Mouse (Mus musculus) liver, adult 2 months (tissue): Measurements from ENCODE around the gene Dnmbp. TPM values are rescaled to one million over a fixed set of nuclear protein-coding genes. Genes with fewer than 3 reads are reported as not detected.
"Not testable (repeated sequence)": the region's sequence is repeated elsewhere in the genome, so short reads cannot be mapped to it uniquely, and the experiment has no call there.

ENCODE experiments used
- DNase-seq: peaks from one replicate; pipeline ENCODE4 v3.0.0-alpha.2; 2011; ENCODE audit warnings: low read depth, low spot score; ENCODE audit errors: extremely low read depth
- H3K27ac ChIP-seq: fragments of 200-500 bp; replicated peaks from 2 replicates; pipeline ENCODE4 v1.5.1; 2012; ENCODE audit warnings: low read depth, mild to moderate bottlenecking, control low read depth, inconsistent platforms, low read length; ENCODE audit not compliant: insufficient read depth
- H3K27me3 ChIP-seq: fragments of 200-500 bp; 2 replicates; pipeline ENCODE4 v1.6.1; 2012; ENCODE audit warnings: mild to moderate bottlenecking, moderate library complexity, low read length, inconsistent platforms; ENCODE audit not compliant: control insufficient read depth, insufficient read depth
- H3K36me3 ChIP-seq: fragments of 200-500 bp; 2 replicates; pipeline ENCODE4 v1.6.1; 2012; ENCODE audit warnings: low read length, inconsistent platforms; ENCODE audit not compliant: control insufficient read depth, insufficient read depth
- H3K4me1 ChIP-seq: fragments of 200-500 bp; 2 replicates; pipeline ENCODE4 v1.6.1; 2011; ENCODE audit warnings: low read length; ENCODE audit not compliant: control insufficient read depth, insufficient read depth
- H3K4me3 ChIP-seq: fragments of 200-500 bp; 2 replicates; pipeline ENCODE4 v1.5.1; 2011; ENCODE audit warnings: low read depth, mild to moderate bottlenecking, control low read depth, low read length, moderate library complexity; ENCODE audit not compliant: insufficient read depth
- H3K79me2 ChIP-seq: fragments of 200-500 bp; 2 replicates; pipeline ENCODE4 v1.6.1; 2012; ENCODE audit warnings: inconsistent platforms, mild to moderate bottlenecking, low read length, moderate library complexity; ENCODE audit not compliant: control insufficient read depth, insufficient read depth
- H3K9ac ChIP-seq: fragments of 200-500 bp; 2 replicates; pipeline ENCODE4 v1.6.1; 2012; ENCODE audit warnings: low read depth, mild to moderate bottlenecking, control low read depth, inconsistent platforms, low read length
- CTCF ChIP-seq: fragments of 200-500 bp; IDR thresholded peaks from 2 replicates; pipeline ENCODE4 v1.5.1; 2011; ENCODE audit warnings: low read depth, low read length, control low read depth
- POLR2A ChIP-seq: fragments of 200-500 bp; IDR thresholded peaks from 2 replicates; pipeline ENCODE4 v1.6.1; 2011; ENCODE audit warnings: low read length, control low read depth; ENCODE audit not compliant: insufficient read depth; ENCODE audit errors: extremely low read depth
- WGBS: fragments of 180-500 bp; shearing (Covaris S2); methylation state at CpG from one replicate; pipeline ENCODE4 v1.1.7; 2018; 5-methylcytosine and 5-hydroxymethylcytosine counted together
- polyA plus RNA-seq: library from polyadenylated mRNA; depleted of rRNA; stranded (reverse); fragments of >200 nt; gene quantifications from 2 replicates; pipeline ENCODE4 v1.2.3, GENCODE M21; 2012
- total RNA-seq: library from RNA; depleted of rRNA; stranded (reverse); fragments of >200 nt; gene quantifications from 2 replicates; pipeline ENCODE4 v1.2.3, GENCODE M21; 2014

Dnmbp gene
- total and polyA plus RNA-seq, 2 experiments: 15.6 to 24.7 TPM

GRCm38 (mm10) chr19:43957402-43957801 is 17.4 kb upstream of the Dnmbp start:
- DNase-seq: no peak
- no peak overlapping the region for H3K4me3 ChIP-seq
- WGBS: 57% methylated on average over 4 of the region's 4 CpGs
- peaks cover 30% of the 10 kb centered on the region; the same call in 1 of the 2 replicates for H3K36me3 ChIP-seq
- no peaks in the 10 kb centered on the region for H3K4me1 ChIP-seq
- no peaks in the 10 kb centered on the region for H3K79me2 ChIP-seq
- TF ChIP-seq POLR2A (no peak), CTCF (no peak)
- no peak overlapping the region for H3K9ac ChIP-seq
- H3K27me3 ChIP-seq: no peaks in the 10 kb centered on the region
- H3K27ac ChIP-seq: no peak overlapping the region

- 79% methylated on average over 5 of the region's 5 CpGs for WGBS
- Histone ChIP-seq H3K79me2 (no peaks in the 10 kb centered on the region), H3K4me1 (no peaks in the 10 kb centered on the region), H3K27ac (no peak overlapping the region), H3K9ac (no peak overlapping the region), H3K4me3 (no peak overlapping the region), H3K36me3 (peaks cover 10% of the 10 kb centered on the region; the same call in 1 of the 2 replicates), H3K27me3 (no peaks in the 10 kb centered on the region)
- TF ChIP-seq CTCF: no peak
- no peak for TF ChIP-seq POLR2A
- DNase-seq: no peak
Observed at GRCm38 (mm10) chr19:43955266-43955665, 15.3 kb upstream of the Dnmbp start.

- Histone ChIP-seq H3K4me3 (no peak overlapping the region), H3K79me2 (no peaks in the 10 kb centered on the region), H3K9ac (no peak overlapping the region), H3K27ac (no peak overlapping the region), H3K36me3 (peaks cover 7% of the 10 kb centered on the region; the same call in 1 of the 2 replicates), H3K27me3 (no peaks in the 10 kb centered on the region), H3K4me1 (no peaks in the 10 kb centered on the region)
- DNase-seq: no peak
- WGBS: 88% methylated on average over 4 of the region's 4 CpGs
- no peak for TF ChIP-seq CTCF
- TF ChIP-seq POLR2A: no peak
Observed at GRCm38 (mm10) chr19:43954864-43955263, 14.9 kb upstream of the Dnmbp start.

GRCm38 (mm10) chr19:43952936-43953335 is 12.9 kb upstream of the Dnmbp start:
- H3K4me3 ChIP-seq, H3K27ac ChIP-seq, H3K9ac ChIP-seq, H3K36me3 ChIP-seq, H3K79me2 ChIP-seq, H3K27me3 ChIP-seq, DNase-seq, H3K4me1 ChIP-seq: not testable (repeated sequence)
- 84% methylated on average over 8 of the region's 8 CpGs for WGBS

GRCm38 (mm10) chr19:43949111-43949810 is 9.3 kb upstream of the Dnmbp start:
- Histone ChIP-seq H3K36me3 (no peaks in the 10 kb centered on the region), H3K79me2 (no peaks in the 10 kb centered on the region), H3K27me3 (no peaks in the 10 kb centered on the region), H3K4me3 (no peak overlapping the region), H3K27ac (no peak overlapping the region), H3K9ac (no peak overlapping the region), H3K4me1 (peaks cover 6% of the 10 kb centered on the region; the same call in 1 of the 2 replicates)
- 19% methylated on average over 12 of the region's 12 CpGs for WGBS
- no peak for TF ChIP-seq POLR2A
- TF ChIP-seq CTCF: no peak
- peak; percentile 69 for DNase-seq

- Histone ChIP-seq H3K27me3 (no peaks in the 10 kb centered on the region), H3K9ac (no peak overlapping the region), H3K79me2 (peaks cover 8% of the 10 kb centered on the region; the same call in 1 of the 2 replicates), H3K36me3 (no peaks in the 10 kb centered on the region), H3K4me3 (no peak overlapping the region), H3K27ac (no peak overlapping the region), H3K4me1 (0 out of 2 replicates have a peak, but pooled peaks cover 5% of the 10 kb centered on the region)
- 88% methylated on average over 8 of the region's 8 CpGs for WGBS
- no peak for DNase-seq
- TF ChIP-seq POLR2A (no peak), CTCF (no peak)
Observed at GRCm38 (mm10) chr19:43944566-43944965, 4.6 kb upstream of the Dnmbp start.
